Mouse (Mus musculus): Measurements from ENCODE around the gene Wdfy3. TPM values are rescaled to one million over a fixed set of nuclear protein-coding genes. Genes with fewer than 3 reads are reported as not detected.

Gene Wdfy3
- polyA plus RNA-seq, 1 experiment from 2014 or later: 24.2 TPM

DNA sequence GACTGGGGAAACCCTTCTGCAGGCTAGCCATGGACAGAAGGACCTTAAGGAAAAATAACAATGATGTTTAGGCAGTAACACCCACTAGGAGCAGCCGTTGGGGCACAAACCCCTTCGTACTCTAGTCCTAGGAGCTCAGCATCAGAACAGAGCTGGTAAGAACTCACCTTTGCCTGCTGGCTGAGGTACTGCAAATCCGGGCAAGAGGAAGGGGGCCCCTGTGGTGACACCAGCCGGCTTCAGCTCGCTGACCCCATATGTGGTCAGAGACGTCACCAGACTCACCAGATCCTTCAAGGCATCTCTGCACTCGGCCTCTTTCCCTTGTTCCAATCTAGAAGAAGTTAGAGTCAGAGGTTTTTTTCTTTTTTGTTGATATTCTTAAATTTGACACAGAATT is 121.1 kb downstream of the Wdfy3 start:
- peaks cover 4% of the 10 kb centered on the region; the same call in 1 of the 2 replicates for H3K4me1 ChIP-seq (replicated peaks)
- H3K36me3 ChIP-seq: peaks cover 94% of the 10 kb centered on the region
- no peak for DNase-seq (ENCODE audit: low spot score)
- no peak overlapping the region for H3K27ac ChIP-seq
- H3K4me3 ChIP-seq: no peak overlapping the region
- WGBS: 86% methylated on average over 7 of the region's 7 CpGs
- H3K9me3 ChIP-seq: no peaks in the 10 kb centered on the region
- no peaks in the 10 kb centered on the region for H3K27me3 ChIP-seq (ENCODE audit: insufficient read depth, poor library complexity, severe bottlenecking)

DNA sequence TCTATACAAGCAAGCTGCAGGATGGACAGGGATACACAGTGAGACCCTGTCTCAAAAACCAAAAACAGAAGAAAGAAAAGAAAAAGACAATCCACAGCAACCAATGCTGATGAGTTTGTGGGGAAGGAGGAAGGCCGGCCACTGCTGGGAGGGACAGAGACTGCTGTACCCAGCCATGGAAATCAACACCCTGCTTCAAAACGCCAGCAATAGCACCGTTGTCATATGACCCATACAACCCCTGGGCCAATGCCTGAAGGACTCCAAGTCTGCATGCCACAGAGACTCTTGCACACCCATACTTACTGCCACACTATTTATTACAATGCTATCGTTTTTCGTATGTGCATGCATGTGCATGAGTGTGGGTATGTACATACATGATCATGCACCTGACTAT is 124.0 kb downstream of the Wdfy3 start:
- no peak overlapping the region for H3K27ac ChIP-seq
- no peaks in the 10 kb centered on the region for H3K9me3 ChIP-seq
- DNase-seq (ENCODE audit: low spot score): no peak
- WGBS: 87% methylated on average over 5 of the region's 5 CpGs
- H3K27me3 ChIP-seq (ENCODE audit: insufficient read depth, poor library complexity, severe bottlenecking): no peaks in the 10 kb centered on the region
- peaks cover 4% of the 10 kb centered on the region; the same call in 1 of the 2 replicates for H3K4me1 ChIP-seq (replicated peaks)
- H3K4me3 ChIP-seq: no peak overlapping the region
- peaks cover 94% of the 10 kb centered on the region for H3K36me3 ChIP-seq

DNA sequence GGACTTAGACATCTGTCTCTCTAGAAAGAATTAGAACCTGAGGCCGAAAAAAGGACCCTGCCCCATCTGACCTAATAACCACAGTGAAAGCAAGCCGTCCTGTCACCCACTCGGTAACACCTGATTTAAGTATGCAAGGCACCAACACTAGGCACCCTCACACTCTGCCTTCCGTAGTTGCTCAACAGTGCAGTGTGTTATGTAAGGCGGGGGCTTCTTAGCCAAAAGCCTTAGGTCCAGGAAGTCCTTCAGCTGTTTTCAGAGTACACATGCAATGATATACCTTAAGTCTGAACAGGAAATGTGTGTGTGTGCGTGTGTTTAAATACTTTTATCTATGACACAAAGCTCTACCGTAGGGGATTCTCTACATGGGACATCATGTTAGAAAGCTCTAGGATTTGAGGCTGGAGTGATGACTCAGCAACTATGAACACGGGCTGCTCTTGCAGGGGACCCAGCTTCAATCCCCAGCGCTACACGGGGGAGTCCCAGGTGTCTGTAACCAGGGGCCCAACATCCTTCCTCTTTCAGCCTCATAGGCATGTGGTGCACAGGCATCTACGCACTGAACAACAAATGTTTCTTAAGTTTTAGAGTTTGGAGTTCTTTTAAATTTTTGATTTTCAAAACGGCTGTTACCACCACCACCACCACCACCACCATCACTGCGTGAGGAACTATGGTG is 131.7 kb downstream of the Wdfy3 start:
- WGBS: 94% methylated on average over 13 of the region's 13 CpGs
- Histone ChIP-seq H3K4me3 (no peak overlapping the region), H3K36me3 (peaks cover 94% of the 10 kb centered on the region), H3K9me3 (no peaks in the 10 kb centered on the region), H3K27ac (no peak overlapping the region), H3K27me3 (ENCODE audit: insufficient read depth, poor library complexity, severe bottlenecking) (no peaks in the 10 kb centered on the region), H3K4me1 (replicated peaks) (peaks cover 11% of the 10 kb centered on the region)
- DNase-seq (ENCODE audit: low spot score): no peak

DNA sequence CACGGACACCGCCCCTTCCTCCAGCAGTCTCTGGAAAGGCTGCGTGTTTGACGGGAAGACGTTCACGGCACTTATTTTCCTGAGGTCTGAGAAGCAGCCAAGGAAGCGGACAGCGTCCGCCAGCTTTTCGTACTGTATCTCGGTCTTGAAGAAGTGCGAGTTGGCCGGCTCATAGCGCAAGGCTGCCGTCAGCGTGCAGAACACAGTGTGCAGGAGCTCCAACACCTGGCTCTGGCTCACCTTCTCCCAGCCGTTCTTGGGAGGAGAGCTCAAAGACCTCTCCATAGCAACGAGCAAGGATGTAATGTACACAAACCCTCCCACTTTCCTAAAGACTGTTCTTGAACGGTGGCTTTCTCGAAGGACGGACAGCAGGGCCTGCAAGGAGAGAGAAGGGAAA is 132.4 kb downstream of the Wdfy3 start:
- no peak overlapping the region for H3K4me3 ChIP-seq
- no peaks in the 10 kb centered on the region for H3K27me3 ChIP-seq (ENCODE audit: insufficient read depth, poor library complexity, severe bottlenecking)
- H3K9me3 ChIP-seq: no peaks in the 10 kb centered on the region
- H3K4me1 ChIP-seq (replicated peaks): peaks cover 11% of the 10 kb centered on the region
- H3K27ac ChIP-seq: no peak overlapping the region
- H3K36me3 ChIP-seq: peaks cover 92% of the 10 kb centered on the region
- no peak for DNase-seq (ENCODE audit: low spot score)
- 91% methylated on average over 21 of the region's 21 CpGs for WGBS

DNA sequence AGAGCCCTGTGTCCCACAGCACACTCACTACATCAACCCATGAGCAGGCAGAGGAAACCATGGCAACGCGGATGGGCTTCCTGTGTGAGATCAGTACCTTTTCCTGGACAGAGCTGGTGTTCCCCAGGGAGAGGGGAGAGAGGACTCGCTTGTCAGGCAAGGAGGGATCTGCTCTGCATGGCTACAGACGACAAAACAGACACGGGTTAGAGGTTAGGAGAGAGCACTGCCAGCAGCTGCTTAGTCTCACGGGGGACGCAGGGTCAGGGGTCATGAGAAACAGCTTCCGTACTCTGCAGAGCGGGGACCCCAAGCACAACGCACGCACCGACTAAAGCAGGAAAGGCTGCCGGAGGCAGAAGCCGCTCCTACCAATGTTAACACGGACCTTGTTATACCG is 133.8 kb downstream of the Wdfy3 start:
- Histone ChIP-seq H3K27ac (0 out of 2 replicates have a peak overlapping the region, but pooled peaks have one; percentile 1), H3K27me3 (ENCODE audit: insufficient read depth, poor library complexity, severe bottlenecking) (no peaks in the 10 kb centered on the region), H3K4me3 (no peak overlapping the region), H3K4me1 (replicated peaks) (peaks cover 11% of the 10 kb centered on the region), H3K36me3 (peaks cover 92% of the 10 kb centered on the region), H3K9me3 (no peaks in the 10 kb centered on the region)
- WGBS: 52% methylated on average over 16 of the region's 16 CpGs
- peak; percentile 64 for DNase-seq (ENCODE audit: low spot score)

DNA sequence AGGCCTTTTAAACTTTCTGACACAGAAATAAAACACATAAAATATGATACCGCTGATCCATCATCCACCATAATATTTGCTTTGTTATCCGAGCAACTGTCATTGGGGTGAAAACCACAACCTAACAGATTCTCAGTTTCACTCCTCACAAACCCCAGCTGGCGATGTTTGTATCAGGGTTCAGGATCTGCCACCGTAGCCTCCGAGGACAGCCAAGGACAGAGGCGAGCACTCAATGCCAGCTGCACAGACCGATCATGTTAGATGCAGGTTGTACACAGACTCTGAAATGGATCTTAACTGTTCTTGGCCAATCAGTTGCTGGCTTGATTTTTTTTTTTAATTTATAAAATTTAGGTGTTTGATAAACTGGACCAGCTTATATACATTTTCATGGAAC is 135.1 kb downstream of the Wdfy3 start:
- H3K4me1 ChIP-seq (replicated peaks): peaks cover 11% of the 10 kb centered on the region
- no peak overlapping the region for H3K4me3 ChIP-seq
- no peaks in the 10 kb centered on the region for H3K9me3 ChIP-seq
- 81% methylated on average over 7 of the region's 7 CpGs for WGBS
- no peak overlapping the region for H3K27ac ChIP-seq
- no peaks in the 10 kb centered on the region for H3K27me3 ChIP-seq (ENCODE audit: insufficient read depth, poor library complexity, severe bottlenecking)
- H3K36me3 ChIP-seq: peaks cover 92% of the 10 kb centered on the region
- no peak for DNase-seq (ENCODE audit: low spot score)

DNA sequence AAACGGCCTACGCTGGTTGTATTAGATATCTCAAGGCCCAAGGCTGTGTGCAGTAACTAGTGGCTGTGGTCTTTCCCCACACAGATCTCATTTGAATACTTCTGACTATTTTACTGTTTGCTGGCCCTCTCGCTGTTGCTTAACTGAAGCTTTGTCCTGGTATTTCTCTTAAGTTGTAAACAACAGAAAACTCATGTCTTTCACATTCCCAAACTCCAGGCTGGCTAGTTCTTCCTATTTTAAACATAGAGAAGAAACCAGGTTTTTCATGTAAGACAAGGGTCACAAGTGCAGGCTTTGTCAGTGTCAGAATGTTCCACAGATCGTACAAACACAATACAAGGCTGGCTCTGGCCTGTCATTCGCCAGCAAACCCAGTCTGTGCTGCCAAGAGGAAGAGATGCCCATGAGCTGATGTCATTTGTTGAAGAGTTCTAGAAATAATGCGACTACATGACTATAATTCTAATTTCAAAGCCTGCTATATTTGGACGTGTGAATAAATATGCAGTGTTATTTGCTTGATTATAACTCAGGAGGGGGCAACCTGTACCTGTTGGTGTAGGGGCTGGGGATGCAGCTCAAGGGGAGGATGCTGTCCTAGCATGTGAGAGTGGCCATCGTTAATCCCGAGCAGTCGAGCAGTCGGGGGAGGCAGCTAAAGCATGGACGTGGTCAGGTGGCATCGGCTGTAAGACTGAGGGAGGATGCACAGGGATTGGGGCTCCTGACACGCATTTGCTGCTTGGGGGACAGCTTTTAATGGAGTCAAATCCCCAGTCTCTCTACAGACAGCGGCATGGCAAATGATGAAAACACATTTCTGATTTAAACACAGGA is 136.5 kb downstream of the Wdfy3 start:
- Histone ChIP-seq H3K4me1 (replicated peaks) (peaks cover 11% of the 10 kb centered on the region), H3K36me3 (peaks cover 94% of the 10 kb centered on the region), H3K27ac (no peak overlapping the region), H3K9me3 (no peaks in the 10 kb centered on the region), H3K4me3 (no peak overlapping the region), H3K27me3 (ENCODE audit: insufficient read depth, poor library complexity, severe bottlenecking) (no peaks in the 10 kb centered on the region)
- WGBS: 85% methylated on average over 15 of the region's 15 CpGs
- no peak for DNase-seq (ENCODE audit: low spot score)

DNA sequence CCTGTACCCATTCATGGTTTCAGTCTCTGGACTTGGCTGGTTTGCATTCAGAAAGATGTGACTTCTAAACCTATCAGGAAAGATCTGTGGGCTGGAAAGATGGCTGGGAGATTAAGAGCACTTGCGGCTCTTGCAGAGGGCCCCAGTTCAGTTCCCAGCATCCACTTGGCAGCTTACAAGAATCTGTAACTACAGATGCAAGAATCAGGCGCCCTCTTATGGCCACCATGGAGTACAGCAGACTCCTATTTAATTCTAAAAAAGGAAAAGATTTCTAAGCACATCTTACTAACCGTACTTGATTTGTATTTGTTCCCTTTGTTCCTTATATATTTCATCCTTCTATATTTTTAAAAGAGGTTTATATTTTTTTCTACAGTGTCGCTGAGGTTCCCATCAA is 137.7 kb downstream of the Wdfy3 start:
- H3K4me3 ChIP-seq: no peak overlapping the region
- H3K27me3 ChIP-seq (ENCODE audit: insufficient read depth, poor library complexity, severe bottlenecking): no peaks in the 10 kb centered on the region
- peaks cover 11% of the 10 kb centered on the region for H3K4me1 ChIP-seq (replicated peaks)
- 63% methylated on average over 4 of the region's 4 CpGs for WGBS
- H3K27ac ChIP-seq: no peak overlapping the region
- no peaks in the 10 kb centered on the region for H3K9me3 ChIP-seq
- H3K36me3 ChIP-seq: peaks cover 92% of the 10 kb centered on the region
- no peak for DNase-seq (ENCODE audit: low spot score)

DNA sequence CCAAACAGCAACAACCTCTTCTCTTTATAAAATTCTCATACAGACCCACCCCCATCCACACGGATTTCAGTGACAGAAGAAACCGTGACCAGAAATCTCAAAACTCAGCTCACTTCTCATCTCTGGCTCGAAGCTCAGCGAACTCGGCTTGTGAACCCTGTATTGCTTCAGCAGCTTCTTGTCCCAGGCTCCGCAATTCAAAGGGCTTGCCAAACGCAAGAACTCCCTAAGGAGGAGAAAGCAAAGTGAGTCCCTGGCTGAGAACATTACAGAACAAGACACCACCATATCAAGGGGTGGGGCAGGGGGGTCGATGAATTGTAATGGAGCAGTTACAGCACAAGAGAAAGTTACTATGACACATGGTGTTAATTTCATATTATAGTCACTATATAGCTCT is 143.4 kb downstream of the Wdfy3 start:
- peaks cover 97% of the 10 kb centered on the region for H3K36me3 ChIP-seq
- no peak overlapping the region for H3K27ac ChIP-seq
- DNase-seq (ENCODE audit: low spot score): no peak
- peaks cover 10% of the 10 kb centered on the region; the same call in 1 of the 2 replicates for H3K4me1 ChIP-seq (replicated peaks)
- H3K9me3 ChIP-seq: no peaks in the 10 kb centered on the region
- peaks cover 9% of the 10 kb centered on the region for H3K27me3 ChIP-seq (ENCODE audit: insufficient read depth, poor library complexity, severe bottlenecking)
- H3K4me3 ChIP-seq: no peak overlapping the region
- 96% methylated on average over 8 of the region's 8 CpGs for WGBS

DNA sequence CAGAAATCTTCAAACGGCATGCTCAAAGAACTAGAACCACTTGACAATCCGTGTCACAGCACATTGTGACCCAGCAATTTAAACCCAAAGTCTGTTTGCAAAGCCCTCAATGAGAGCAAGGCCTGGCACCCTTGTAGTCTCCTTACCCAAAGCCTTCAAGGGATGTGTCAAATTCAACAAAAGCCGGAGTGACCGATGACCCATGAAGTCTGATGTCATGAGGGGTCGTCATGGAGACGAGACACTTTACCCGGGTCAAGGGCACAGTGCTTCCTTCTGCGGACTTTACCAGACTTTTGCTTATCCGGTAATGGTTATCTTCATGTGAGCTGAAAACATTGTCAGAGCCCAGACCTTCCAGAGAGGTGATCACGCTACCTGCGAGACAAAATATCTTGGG is 146.0 kb downstream of the Wdfy3 start:
- WGBS: 57% methylated on average over 11 of the region's 11 CpGs
- Histone ChIP-seq H3K27me3 (ENCODE audit: insufficient read depth, poor library complexity, severe bottlenecking) (peaks cover 9% of the 10 kb centered on the region), H3K4me3 (no peak overlapping the region), H3K9me3 (no peaks in the 10 kb centered on the region), H3K36me3 (peaks cover 97% of the 10 kb centered on the region), H3K4me1 (replicated peaks) (peaks cover 10% of the 10 kb centered on the region; the same call in 1 of the 2 replicates), H3K27ac (no peak overlapping the region)
- peak; percentile 53 for DNase-seq (ENCODE audit: low spot score)

DNA sequence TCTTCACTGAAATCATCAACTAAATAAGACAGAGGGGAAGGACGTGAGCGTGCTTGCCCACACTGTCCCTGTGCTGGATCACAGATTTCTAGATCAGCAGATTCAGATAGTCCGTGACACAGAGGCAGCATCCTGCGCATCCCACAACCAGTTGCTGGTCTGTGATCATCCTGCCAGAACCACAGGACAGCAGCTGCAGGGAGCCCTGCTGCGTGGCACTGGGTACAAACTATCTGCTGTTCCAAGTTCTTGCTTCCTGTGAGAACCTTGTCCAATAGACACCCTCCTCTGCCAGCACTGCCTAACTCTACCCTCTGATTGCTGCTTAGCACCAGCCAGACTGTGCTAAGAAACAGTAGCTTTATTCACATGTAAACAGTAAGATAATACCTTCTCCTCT is 150.2 kb downstream of the Wdfy3 start:
- peaks cover 99% of the 10 kb centered on the region for H3K36me3 ChIP-seq
- 95% methylated on average over 5 of the region's 5 CpGs for WGBS
- no peaks in the 10 kb centered on the region for H3K9me3 ChIP-seq
- no peak for DNase-seq (ENCODE audit: low spot score)
- H3K27ac ChIP-seq: no peak overlapping the region
- no peak overlapping the region for H3K4me3 ChIP-seq
- no peaks in the 10 kb centered on the region for H3K27me3 ChIP-seq (ENCODE audit: insufficient read depth, poor library complexity, severe bottlenecking)
- H3K4me1 ChIP-seq (replicated peaks): peaks cover 10% of the 10 kb centered on the region; the same call in 1 of the 2 replicates

DNA sequence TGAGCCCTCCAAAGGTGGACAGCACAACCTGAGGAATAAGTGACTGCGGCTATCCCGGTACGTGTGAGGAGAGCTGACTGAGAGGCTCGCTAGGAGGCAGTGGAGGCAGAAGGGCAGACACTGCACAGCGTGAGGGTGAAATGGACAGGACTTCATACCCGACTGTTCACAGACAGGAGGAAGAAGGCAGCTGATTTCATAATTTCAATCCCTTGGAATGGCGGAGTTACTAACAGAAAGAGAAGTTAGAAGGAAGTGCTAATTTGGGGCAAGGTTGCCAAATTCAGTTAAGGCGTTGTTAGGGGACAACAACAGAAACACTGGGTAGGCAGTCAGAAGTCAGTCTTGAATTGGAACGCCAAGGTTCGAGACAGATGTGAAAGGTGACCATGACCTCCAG is 160.3 kb downstream of the Wdfy3 start:
- peaks cover 97% of the 10 kb centered on the region for H3K36me3 ChIP-seq
- H3K4me1 ChIP-seq (replicated peaks): 0 out of 2 replicates have a peak, but pooled peaks cover 5% of the 10 kb centered on the region
- H3K4me3 ChIP-seq: no peak overlapping the region
- no peaks in the 10 kb centered on the region for H3K27me3 ChIP-seq (ENCODE audit: insufficient read depth, poor library complexity, severe bottlenecking)
- H3K27ac ChIP-seq: no peak overlapping the region
- no peaks in the 10 kb centered on the region for H3K9me3 ChIP-seq
- WGBS: 95% methylated on average over 10 of the region's 10 CpGs
- DNase-seq (ENCODE audit: low spot score): no peak

DNA sequence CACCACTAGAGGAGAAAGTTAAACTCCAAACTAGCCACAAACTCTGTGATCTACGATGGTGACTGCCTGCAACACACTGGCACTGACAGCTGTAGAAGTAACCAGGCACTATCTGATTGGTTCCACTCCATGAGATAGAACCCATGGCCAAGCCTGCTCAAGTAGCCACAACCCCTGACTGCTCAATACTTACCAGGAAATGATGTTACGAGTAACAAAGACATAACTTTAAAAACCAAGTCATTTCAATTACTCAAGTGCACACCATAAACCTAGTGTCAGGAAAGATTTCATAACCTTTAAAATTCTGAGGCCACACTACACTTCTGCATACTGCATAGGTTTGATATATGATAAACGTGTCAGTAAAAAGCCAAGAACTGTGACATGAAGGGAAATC is 164.1 kb downstream of the Wdfy3 start:
- Histone ChIP-seq H3K27ac (no peak overlapping the region), H3K4me3 (no peak overlapping the region), H3K4me1 (replicated peaks) (no peaks in the 10 kb centered on the region), H3K36me3 (peaks cover 97% of the 10 kb centered on the region), H3K27me3 (ENCODE audit: insufficient read depth, poor library complexity, severe bottlenecking) (no peaks in the 10 kb centered on the region), H3K9me3 (no peaks in the 10 kb centered on the region)
- no peak for DNase-seq (ENCODE audit: low spot score)
- 95% methylated on average over 3 of the region's 3 CpGs for WGBS
